Mouse (Mus musculus) myocyte (in vitro differentiated cells): ENCODE data around the gene Gm21977. TPM values are rescaled to one million over a fixed set of nuclear protein-coding genes. Genes with fewer than 3 reads are reported as not detected.
"Not testable (repeated sequence)": the region's sequence is repeated elsewhere in the genome, so short reads cannot be mapped to it uniquely, and the experiment has no call there.

Experiments used
- H3K27me3 ChIP-seq: one replicate; pipeline ENCODE4 v1.6.1; 2011; ENCODE audit not compliant: control insufficient read depth, insufficient read depth, insufficient read length
- H3K36me3 ChIP-seq: one replicate; pipeline ENCODE4 v1.6.1; 2011; ENCODE audit not compliant: control insufficient read depth, insufficient read depth
- H3K4me2 ChIP-seq: one replicate; pipeline ENCODE4 v1.6.1; 2011; ENCODE audit warnings: low read depth, control low read depth
- H3K4me3 ChIP-seq: one replicate; pipeline ENCODE4 v1.5.1; 2011; ENCODE audit warnings: mild to moderate bottlenecking, control low read depth, moderate library complexity
- H3K79me2 ChIP-seq: one replicate; pipeline ENCODE4 v1.6.1; 2011; ENCODE audit not compliant: control insufficient read depth, insufficient read depth
- H3ac ChIP-seq: one replicate; pipeline ENCODE4 v1.6.1; 2011; ENCODE audit not compliant: control insufficient read depth, insufficient read length
- polyA plus RNA-seq: library from polyadenylated mRNA; unstranded; fragments of >200 nt; fragmentation: generic; extraction: Trizol; gene quantifications from one replicate; pipeline ENCODE4 v1.2.1, GENCODE M21; 2012; ENCODE audit warnings: missing spikeins

Gm21977 gene
- polyA plus RNA-seq: not detected

DNA sequence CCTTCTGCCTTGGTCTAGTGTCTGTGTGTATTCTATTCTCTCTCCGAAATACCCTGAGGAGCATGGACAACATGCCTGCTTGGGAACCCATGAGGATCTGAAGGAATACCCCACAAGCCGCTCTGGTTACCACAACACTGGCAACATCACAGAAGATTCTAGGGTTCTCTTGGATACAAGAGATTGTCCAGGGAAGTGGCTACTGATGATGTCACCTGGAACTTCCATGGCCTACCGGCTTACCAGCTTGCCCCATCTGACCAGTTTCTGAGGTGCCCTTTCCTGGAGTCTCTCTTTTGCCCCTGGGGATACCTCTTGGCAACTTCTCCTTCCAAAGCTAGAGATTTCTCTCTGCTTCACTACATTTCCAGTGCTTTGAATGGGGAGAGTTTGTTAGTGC, at the start of gene Gm21977:
Gm21977 (minus strand) TSS at position 101 of the 400 bp plus-strand sequence.
- not testable (repeated sequence) for H3K79me2 ChIP-seq, H3K4me2 ChIP-seq, H3K36me3 ChIP-seq, H3ac ChIP-seq, H3K27me3 ChIP-seq, H3K4me3 ChIP-seq

Other genes with a start within 250 kb of the Gm21977 start
- not detected for gene Gm3633, start 211.6 kb downstream of the Gm21977 start, polyA plus RNA-seq
- not detected for gene Gm10378, start 197.5 kb downstream of the Gm21977 start, polyA plus RNA-seq
- not detected for gene Gm3015, start 84.7 kb downstream of the Gm21977 start, polyA plus RNA-seq
- gene Gm10377, start 55.5 kb downstream of the Gm21977 start, polyA plus RNA-seq: not detected
- not detected for gene Gm8082, start 140.1 kb upstream of the Gm21977 start, polyA plus RNA-seq
- gene Gm10376, start 162.2 kb upstream of the Gm21977 start, polyA plus RNA-seq: not detected
- gene Gm8094, start 223.2 kb upstream of the Gm21977 start, polyA plus RNA-seq: 0.04 TPM
- gene Gm8104, start 247.1 kb upstream of the Gm21977 start, polyA plus RNA-seq: not detected